Mouse (Mus musculus) embryonic facial prominence, embryonic 12.5 days (tissue): ENCODE data around the gene Ctdspl. TPM values are rescaled to one million over a fixed set of nuclear protein-coding genes. Genes with fewer than 3 reads are reported as not detected.

ENCODE experiments used
- ATAC-seq: fragments of 200-750 bp; cut with Nextera tagmentation; 2 replicates; pipeline ENCODE4 v1.8.0; 2017; ENCODE audit not compliant: insufficient number of reproducible peaks, insufficient read depth, low FRiP score, low TSS enrichment
- H3K27ac ChIP-seq: fragments of 300-500 bp; sonication (generic); 2 replicates; pipeline ENCODE4 v1.5.1; 2016; ENCODE audit warnings: mild to moderate bottlenecking
- H3K27me3 ChIP-seq: fragments of 300-500 bp; sonication (generic); 2 replicates; pipeline ENCODE4 v1.6.1; 2016; ENCODE audit warnings: mild to moderate bottlenecking, moderate library complexity
- H3K36me3 ChIP-seq: fragments of 300-500 bp; sonication (generic); 2 replicates; pipeline ENCODE4 v1.6.1; 2016; ENCODE audit warnings: mild to moderate bottlenecking
- H3K4me1 ChIP-seq: fragments of 300-500 bp; sonication (generic); 2 replicates; pipeline ENCODE4 v1.6.1; 2016
- H3K4me2 ChIP-seq: fragments of 300-500 bp; sonication (generic); replicated peaks from 2 replicates; pipeline ENCODE4 v1.6.1; 2016; ENCODE audit warnings: mild to moderate bottlenecking, moderate library complexity
- H3K4me3 ChIP-seq: fragments of 300-500 bp; sonication (generic); 2 replicates; pipeline ENCODE4 v1.5.1; 2016; ENCODE audit warnings: mild to moderate bottlenecking
- H3K9ac ChIP-seq: fragments of 300-500 bp; sonication (generic); 2 replicates; pipeline ENCODE4 v1.6.1; 2016; ENCODE audit warnings: mild to moderate bottlenecking, moderate library complexity
- H3K9me3 ChIP-seq: fragments of 300-500 bp; sonication (generic); 2 replicates; pipeline ENCODE4 v1.6.1; 2016; ENCODE audit warnings: mild to moderate bottlenecking, moderate library complexity
- WGBS: fragments of 180-500 bp; shearing (Covaris S2); methylation state at CpG from one replicate; pipeline ENCODE4 v1.1.7; 2016; 5-methylcytosine and 5-hydroxymethylcytosine counted together
- polyA plus RNA-seq: library from polyadenylated mRNA; unstranded; fragments of >200 nt; fragmentation: Nextera tagmentation; extraction: Ambion mirVana; gene quantifications from 2 replicates; pipeline ENCODE4 v1.2.1, GENCODE M21; 2016

The Ctdspl gene
- polyA plus RNA-seq, 1 experiment from 2014 or later: 16.0 TPM

- H3K36me3 ChIP-seq: 0 out of 2 replicates have a peak, but pooled peaks cover 3% of the 10 kb centered on the region
- H3K4me2 ChIP-seq: no peak overlapping the region
- no peak for ATAC-seq
- peaks cover 12% of the 10 kb centered on the region; the same call in 1 of the 2 replicates for H3K4me1 ChIP-seq
- WGBS: 41% methylated on average over 10 of the region's 10 CpGs
- no peak overlapping the region for H3K4me3 ChIP-seq
- H3K9me3 ChIP-seq: no peaks in the 10 kb centered on the region
- no peaks in the 10 kb centered on the region for H3K27me3 ChIP-seq
- no peak overlapping the region for H3K27ac ChIP-seq
- no peak overlapping the region for H3K9ac ChIP-seq
These were observed 23.8 kb downstream of the Ctdspl start for GRCm38 (mm10) chr9:118950061-118950460.

- no peak for ATAC-seq
These were observed 24.5 kb downstream of the Ctdspl start for GRCm38 (mm10) chr9:118950751-118951150.

GRCm38 (mm10) chr9:118951381-118951780 lies 25.1 kb downstream of the Ctdspl start:
- H3K27ac ChIP-seq: no peak overlapping the region
- no peak overlapping the region for H3K4me3 ChIP-seq
- no peak overlapping the region for H3K9ac ChIP-seq
- 0 out of 2 replicates have a peak, but pooled peaks cover 3% of the 10 kb centered on the region for H3K36me3 ChIP-seq
- H3K4me2 ChIP-seq: no peak overlapping the region
- peaks cover 12% of the 10 kb centered on the region; the same call in 1 of the 2 replicates for H3K4me1 ChIP-seq
- WGBS: 82% methylated on average over 7 of the region's 7 CpGs
- H3K27me3 ChIP-seq: no peaks in the 10 kb centered on the region
- ATAC-seq: no peak
- no peaks in the 10 kb centered on the region for H3K9me3 ChIP-seq

More at GRCm38 (mm10) chr9:118950751-118951150, 24.5 kb downstream of the Ctdspl start:
- H3K36me3 ChIP-seq: 0 out of 2 replicates have a peak, but pooled peaks cover 3% of the 10 kb centered on the region
- H3K27me3 ChIP-seq: no peaks in the 10 kb centered on the region
- no peaks in the 10 kb centered on the region for H3K9me3 ChIP-seq
- H3K27ac ChIP-seq: no peak overlapping the region
- H3K4me3 ChIP-seq: no peak overlapping the region
- H3K4me2 ChIP-seq: no peak overlapping the region
- peaks cover 12% of the 10 kb centered on the region; the same call in 1 of the 2 replicates for H3K4me1 ChIP-seq
- H3K9ac ChIP-seq: no peak overlapping the region
- 36% methylated on average over 2 of the region's 2 CpGs for WGBS

- H3K27me3 ChIP-seq: no peaks in the 10 kb centered on the region
- 0 out of 2 replicates have a peak, but pooled peaks cover 3% of the 10 kb centered on the region for H3K36me3 ChIP-seq
- H3K4me2 ChIP-seq: no peak overlapping the region
- no peaks in the 10 kb centered on the region for H3K9me3 ChIP-seq
- no peak overlapping the region for H3K9ac ChIP-seq
- H3K27ac ChIP-seq: no peak overlapping the region
- no peak for ATAC-seq
- no peak overlapping the region for H3K4me3 ChIP-seq
- whole genome bisulfite sequencing: 92% methylated on average over 16 of the region's 16 CpGs
- H3K4me1 ChIP-seq: peaks cover 12% of the 10 kb centered on the region; the same call in 1 of the 2 replicates
These were observed 25.9 kb downstream of the Ctdspl start for GRCm38 (mm10) chr9:118952180-118952579.

DNA sequence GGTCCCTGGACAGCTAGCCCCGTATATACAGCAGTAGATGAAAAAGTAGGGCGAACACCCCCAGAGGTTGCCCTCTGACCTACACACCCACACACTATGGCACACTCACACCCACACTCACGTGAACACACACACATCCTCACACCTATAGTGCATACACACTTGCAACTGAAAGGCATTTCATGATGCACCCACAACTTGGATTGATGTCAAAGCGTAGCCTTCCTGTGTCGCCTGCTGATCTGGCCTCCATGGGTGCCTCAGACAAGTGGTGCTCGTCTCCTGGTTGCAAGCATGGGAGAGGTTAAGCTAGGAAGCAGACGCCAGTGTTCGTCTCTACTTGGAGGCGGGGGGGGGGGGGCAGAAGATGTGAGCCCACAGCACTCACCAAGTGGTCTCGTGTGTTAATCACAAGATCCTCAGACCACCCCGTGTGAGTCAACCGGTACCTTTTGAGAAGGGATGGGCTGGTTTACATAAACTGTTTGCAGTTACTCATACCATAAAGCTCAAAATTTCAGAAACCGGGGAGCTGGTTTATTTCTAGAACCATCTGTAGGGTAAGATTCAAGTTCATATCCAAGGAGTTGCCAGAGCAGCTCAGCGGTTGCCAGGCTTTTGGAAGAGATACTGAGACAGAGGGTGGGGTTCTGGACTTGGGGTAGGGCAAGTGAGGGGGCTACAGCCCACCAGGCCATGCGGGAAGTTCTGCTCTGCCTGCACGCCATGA lies 27.4 kb downstream of the Ctdspl start:
- Histone ChIP-seq H3K27ac (no peak overlapping the region), H3K4me3 (no peak overlapping the region), H3K27me3 (no peaks in the 10 kb centered on the region), H3K9me3 (no peaks in the 10 kb centered on the region), H3K4me1 (peaks cover 12% of the 10 kb centered on the region; the same call in 1 of the 2 replicates), H3K36me3 (0 out of 2 replicates have a peak, but pooled peaks cover 3% of the 10 kb centered on the region), H3K9ac (no peak overlapping the region), H3K4me2 (no peak overlapping the region)
- ATAC-seq: no peak
- 92% methylated on average over 16 of the region's 16 CpGs for WGBS

GRCm38 (mm10) chr9:118958802-118959201 lies 32.5 kb downstream of the Ctdspl start:
- Histone ChIP-seq H3K27ac (no peak overlapping the region), H3K4me3 (no peak overlapping the region), H3K4me2 (no peak overlapping the region), H3K4me1 (peaks cover 10% of the 10 kb centered on the region), H3K9ac (no peak overlapping the region), H3K9me3 (no peaks in the 10 kb centered on the region), H3K27me3 (no peaks in the 10 kb centered on the region), H3K36me3 (0 out of 2 replicates have a peak, but pooled peaks cover 3% of the 10 kb centered on the region)
- no peak for ATAC-seq
- 66% methylated on average over 7 of the region's 7 CpGs for WGBS

GRCm38 (mm10) chr9:118960415-118961091 lies 34.3 kb downstream of the Ctdspl start:
- 28% methylated on average over 16 of the region's 16 CpGs for WGBS
- Histone ChIP-seq H3K4me3 (no peak overlapping the region), H3K36me3 (no peaks in the 10 kb centered on the region), H3K27ac (peak overlapping the region; percentile 52), H3K9ac (no peak overlapping the region), H3K9me3 (no peaks in the 10 kb centered on the region), H3K4me1 (peaks cover 19% of the 10 kb centered on the region), H3K27me3 (no peaks in the 10 kb centered on the region), H3K4me2 (no peak overlapping the region)
- no peak for ATAC-seq

DNA sequence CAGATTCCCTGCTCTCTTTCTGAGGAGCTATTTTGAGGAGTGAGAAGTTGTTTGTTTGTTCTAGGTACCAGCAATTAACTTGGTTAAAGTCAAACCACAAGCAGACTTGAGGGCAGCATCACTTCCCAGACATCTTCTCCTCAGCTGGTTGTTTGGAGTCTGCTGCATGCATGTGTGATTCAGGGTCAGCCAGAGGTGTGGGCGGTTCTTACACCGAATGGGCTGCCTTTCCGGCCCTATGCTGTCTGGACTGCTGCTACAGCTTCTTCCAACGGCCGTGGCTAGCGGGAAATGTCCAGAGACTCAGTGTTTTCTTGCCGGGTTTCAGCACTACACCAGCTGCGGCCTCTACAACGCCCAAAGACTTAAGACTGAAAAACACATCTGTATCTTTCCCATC lies 36.9 kb downstream of the Ctdspl start:
- ATAC-seq: no peak
- H3K9me3 ChIP-seq: peaks cover 4% of the 10 kb centered on the region; the same call in 1 of the 2 replicates
- H3K27ac ChIP-seq: no peak overlapping the region
- H3K36me3 ChIP-seq: peaks cover 16% of the 10 kb centered on the region; the same call in 1 of the 2 replicates
- no peak overlapping the region for H3K4me3 ChIP-seq
- H3K9ac ChIP-seq: no peak overlapping the region
- no peaks in the 10 kb centered on the region for H3K27me3 ChIP-seq
- H3K4me1 ChIP-seq: peaks cover 19% of the 10 kb centered on the region
- 82% methylated on average over 9 of the region's 9 CpGs for WGBS
- no peak overlapping the region for H3K4me2 ChIP-seq

DNA sequence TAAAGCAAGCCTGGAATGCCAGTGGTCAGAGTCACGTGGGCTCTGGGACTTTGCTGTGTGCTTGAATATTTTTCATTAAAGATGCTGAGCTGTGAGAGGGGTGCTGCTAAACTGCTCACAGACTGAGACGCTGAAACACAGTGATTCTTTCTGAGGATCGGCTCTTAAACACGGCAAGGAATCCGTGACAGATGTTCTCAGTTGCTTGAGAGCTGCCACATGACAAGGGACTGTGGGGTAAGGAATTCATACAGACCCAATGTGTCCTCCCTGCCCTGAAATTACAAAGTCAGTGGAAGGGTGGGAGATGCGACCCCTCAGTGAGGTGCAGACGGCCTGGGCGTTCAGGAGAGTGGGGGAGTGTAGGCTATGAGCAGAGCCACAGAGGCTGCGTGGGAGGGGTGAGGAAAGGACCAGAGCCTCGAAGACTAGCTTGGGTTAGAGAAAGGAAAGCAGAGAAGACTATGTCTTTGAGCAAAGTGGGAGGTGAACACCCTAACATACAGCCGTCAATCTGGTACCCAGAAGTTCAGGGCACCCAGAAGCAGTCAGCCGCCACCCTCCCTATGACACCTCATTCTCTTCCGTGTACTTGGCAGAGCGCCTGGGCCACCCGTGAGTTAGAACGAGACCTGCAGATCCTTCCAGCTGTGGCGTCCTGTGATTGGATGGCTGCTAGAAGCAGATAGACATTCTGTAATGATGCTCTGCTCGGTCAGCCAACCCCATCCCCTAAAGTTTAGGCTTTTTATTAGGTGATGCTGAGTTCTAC lies 38.2 kb downstream of the Ctdspl start:
- Histone ChIP-seq H3K36me3 (peaks cover 16% of the 10 kb centered on the region; the same call in 1 of the 2 replicates), H3K4me2 (no peak overlapping the region), H3K4me1 (peaks cover 19% of the 10 kb centered on the region), H3K4me3 (no peak overlapping the region), H3K27ac (peak overlapping the region; percentile 0; the same call in 1 of the 2 replicates), H3K9me3 (peaks cover 4% of the 10 kb centered on the region; the same call in 1 of the 2 replicates), H3K9ac (no peak overlapping the region), H3K27me3 (no peaks in the 10 kb centered on the region)
- no peak for ATAC-seq
- WGBS: 66% methylated on average over 18 of the region's 18 CpGs

- no peak overlapping the region for H3K4me3 ChIP-seq
- peaks cover 4% of the 10 kb centered on the region; the same call in 1 of the 2 replicates for H3K9me3 ChIP-seq
- no peak overlapping the region for H3K9ac ChIP-seq
- no peak overlapping the region for H3K27ac ChIP-seq
- peaks cover 16% of the 10 kb centered on the region; the same call in 1 of the 2 replicates for H3K36me3 ChIP-seq
- H3K4me1 ChIP-seq: peaks cover 18% of the 10 kb centered on the region
- H3K4me2 ChIP-seq: no peak overlapping the region
- no peaks in the 10 kb centered on the region for H3K27me3 ChIP-seq
- no peak for ATAC-seq
- WGBS: 78% methylated on average over 4 of the region's 4 CpGs
These were observed 43.6 kb downstream of the Ctdspl start for GRCm38 (mm10) chr9:118969810-118970209.

DNA sequence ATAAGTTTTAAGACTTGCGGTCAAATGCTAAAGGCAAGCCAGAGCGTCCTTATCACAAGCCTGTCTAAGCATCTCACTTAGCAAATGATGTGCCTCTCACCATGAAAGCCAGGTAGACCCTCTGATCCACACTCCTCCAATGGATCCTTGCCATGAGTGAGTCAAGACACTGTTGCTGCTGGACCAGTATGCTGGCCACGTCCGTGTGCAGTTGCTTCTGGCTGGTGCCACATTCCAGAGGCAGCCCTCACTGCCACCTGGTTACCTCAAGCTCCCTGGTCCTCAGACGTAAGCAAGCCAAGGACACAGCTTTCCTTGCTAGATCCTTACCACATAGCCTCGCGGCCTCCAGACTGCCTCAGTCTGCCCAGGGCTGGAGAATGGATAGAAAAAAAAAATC lies 46.8 kb downstream of the Ctdspl start:
- Histone ChIP-seq H3K9me3 (no peaks in the 10 kb centered on the region), H3K9ac (no peak overlapping the region), H3K4me3 (no peak overlapping the region), H3K4me2 (no peak overlapping the region), H3K27me3 (no peaks in the 10 kb centered on the region), H3K4me1 (peaks cover 37% of the 10 kb centered on the region), H3K36me3 (no peaks in the 10 kb centered on the region), H3K27ac (no peak overlapping the region)
- ATAC-seq: no peak
- 89% methylated on average over 7 of the region's 7 CpGs for WGBS
